Mouse (Mus musculus) ES-E14 (cell line): ENCODE results near the gene Sorcs2. TPM values are rescaled to one million over a fixed set of nuclear protein-coding genes. Genes with fewer than 3 reads are reported as not detected.

Experiments
- DNase-seq: peaks from one replicate; pipeline ENCODE4 v3.0.0-alpha.2; 2013; ENCODE audit warnings: low read depth, low spot score
- H3K27ac ChIP-seq: 2 replicates; pipeline ENCODE4 v1.5.1; 2012; ENCODE audit warnings: low read depth, mild to moderate bottlenecking, low read length, moderate library complexity, mixed read lengths; ENCODE audit not compliant: poor library complexity, insufficient read depth, severe bottlenecking
- H3K36me3 ChIP-seq: 2 replicates; pipeline ENCODE4 v1.6.1; 2012; ENCODE audit warnings: mild to moderate bottlenecking, low read length, moderate library complexity, mixed read lengths; ENCODE audit not compliant: control insufficient read depth, poor library complexity, insufficient read depth, severe bottlenecking
- H3K4me1 ChIP-seq, 2 experiments: fragments of 150-350 bp in 1 of 2; sonication (generic) in 1 of 2; 2 replicates each; pipeline ENCODE4 v1.6.1; 2012; ENCODE audit warnings: low read length in 2 of 2, mild to moderate bottlenecking in 1 of 2, mixed read lengths in 1 of 2; ENCODE audit not compliant: control insufficient read depth in 2 of 2, insufficient read depth in 2 of 2, poor library complexity in 1 of 2
- H3K4me3 ChIP-seq, 2 experiments: fragments of 150-350 bp in 1 of 2; sonication (generic) in 1 of 2; 2 replicates each; pipeline ENCODE4 v1.5.1; 2012; ENCODE audit warnings: low read length in 2 of 2, low read depth in 1 of 2, mild to moderate bottlenecking in 1 of 2, mixed read lengths in 1 of 2; ENCODE audit not compliant: insufficient read depth in 1 of 2, poor library complexity in 1 of 2, severe bottlenecking in 1 of 2
- H3K9ac ChIP-seq: 2 replicates; pipeline ENCODE4 v1.6.1; 2012; ENCODE audit warnings: low read depth, mild to moderate bottlenecking, low read length, mixed read lengths; ENCODE audit not compliant: poor library complexity, insufficient read depth, severe bottlenecking
- H3K9me3 ChIP-seq: fragments of 150-350 bp; sonication (generic); 2 replicates; pipeline ENCODE4 v1.6.1; 2012; ENCODE audit warnings: low read depth, mild to moderate bottlenecking, low read length; ENCODE audit not compliant: control insufficient read depth, insufficient read depth
- CHD2 ChIP-seq: IDR thresholded peaks from 2 replicates; pipeline ENCODE4 v1.6.1; 2014; ENCODE audit warnings: mild to moderate bottlenecking, low read depth, low read length, inconsistent platforms
- HCFC1 ChIP-seq: IDR thresholded peaks from 2 replicates; pipeline ENCODE4 v1.6.1; 2012; ENCODE audit warnings: low read length, inconsistent platforms, borderline replicate concordance; ENCODE audit not compliant: insufficient read depth
- MAFK ChIP-seq: IDR thresholded peaks from 2 replicates; pipeline ENCODE4 v1.6.1; 2014; ENCODE audit warnings: mild to moderate bottlenecking, low read depth, low read length, inconsistent platforms; ENCODE audit not compliant: insufficient read depth
- ZC3H11A ChIP-seq: IDR thresholded peaks from 2 replicates; pipeline ENCODE4 v1.6.1; 2012; ENCODE audit warnings: low read depth, mild to moderate bottlenecking, inconsistent platforms, low read length, borderline replicate concordance
- ZNF384 ChIP-seq: IDR thresholded peaks from 2 replicates; pipeline ENCODE4 v1.6.1; 2012; ENCODE audit warnings: low read depth, low read length, inconsistent platforms
- in situ Hi-C, 2 experiments: fragments of 600-800 bp; cut with MboI; formaldehyde crosslinking; loops; one replicate each; pipeline ENCODE4 v1.15.1; 2025; ENCODE audit warnings: low sequenced_read_pairs in 2 of 2, inconsistent platforms in 1 of 2; ENCODE audit not compliant: unreplicated experiment in 2 of 2
- total RNA-seq: library from RNA; depleted of rRNA; stranded (reverse); fragments of 300-350 nt; gene quantifications from 2 replicates; pipeline ENCODE4 v1.2.3, GENCODE M21; 2012

Sorcs2 gene
- total RNA-seq, 1 experiment, result 5.4 TPM

DNA sequence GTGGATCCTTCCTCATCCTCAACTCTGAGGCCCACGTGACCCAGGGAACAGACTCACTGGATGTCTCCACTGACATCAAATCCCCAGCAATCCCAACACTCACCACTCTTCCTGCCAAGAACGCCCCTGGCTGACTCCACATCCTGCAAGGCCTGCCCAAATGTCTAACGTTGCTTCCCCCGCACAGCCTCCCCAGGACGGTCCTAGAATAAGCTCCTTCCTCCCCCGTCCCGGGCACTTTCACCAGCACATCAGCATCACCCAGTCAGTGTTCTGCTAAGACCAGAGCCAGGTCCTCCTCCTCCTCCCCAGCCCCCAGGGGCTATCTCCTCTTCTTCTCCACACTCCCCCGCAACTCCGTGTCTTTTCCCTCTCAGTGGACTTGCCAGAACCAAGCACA lies 105.6 kb downstream of the Sorcs2 start:
- Histone ChIP-seq H3K9ac (no peak overlapping the region), H3K4me3 (no peak overlapping the region), H3K36me3 (no peaks in the 10 kb centered on the region), H3K27ac (no peak overlapping the region), H3K9me3 (no peaks in the 10 kb centered on the region), H3K4me1 (no peaks in the 10 kb centered on the region)
- in situ Hi-C loops, result no loop called here
- TF ChIP-seq CHD2 (no peak), HCFC1 (no peak), ZNF384 (no peak), MAFK (no peak), ZC3H11A (no peak)
- no peak for DNase-seq

DNA sequence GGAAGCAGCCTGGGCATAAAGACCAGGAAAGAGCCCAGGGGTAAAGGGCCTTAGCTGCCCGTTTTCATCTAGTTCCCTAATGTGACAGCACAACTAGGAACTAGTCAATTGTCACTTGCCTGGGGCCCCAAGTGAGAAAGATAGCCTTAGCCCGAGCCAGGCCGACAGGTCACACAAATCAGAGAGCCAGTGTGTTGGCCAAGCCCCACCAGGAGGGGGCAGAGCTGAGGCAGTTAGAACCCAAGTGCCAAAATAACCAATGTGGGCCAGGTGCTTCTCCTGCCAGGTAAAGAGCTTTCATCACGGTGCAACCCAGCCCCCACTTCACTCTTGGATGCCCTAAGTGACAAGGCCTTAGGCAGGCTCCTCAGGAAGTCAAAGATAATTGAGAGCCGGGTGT lies 106.7 kb downstream of the Sorcs2 start:
- TF ChIP-seq CHD2 (no peak), ZC3H11A (peak; percentile 48; the same call in 1 of the 2 replicates)
- H3K9me3 ChIP-seq, result no peaks in the 10 kb centered on the region

DNA sequence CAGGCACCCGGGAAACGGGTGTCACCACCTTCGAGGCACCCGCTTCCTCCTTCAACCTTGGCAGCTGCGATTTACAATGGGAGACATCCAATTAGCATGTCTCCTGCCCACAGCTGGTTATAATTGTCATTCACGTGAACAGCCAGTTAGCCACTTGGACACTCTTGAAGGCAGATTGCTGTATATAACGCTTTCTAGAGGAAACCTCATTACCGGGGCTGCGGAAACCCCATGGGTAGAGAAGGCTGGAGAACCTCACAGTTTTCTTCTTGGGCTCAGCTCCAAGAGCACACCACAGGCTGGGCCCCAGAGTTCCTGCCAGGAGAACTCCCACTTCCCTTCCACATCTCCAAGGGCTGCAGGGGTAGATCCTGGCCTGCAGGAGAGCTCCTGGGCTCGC lies 112.5 kb downstream of the Sorcs2 start:
- DNase-seq, result no peak
- in situ Hi-C loops, result no loop called here
- Histone ChIP-seq H3K4me3 (no peak overlapping the region), H3K9me3 (no peaks in the 10 kb centered on the region), H3K27ac (no peak overlapping the region), H3K4me1 (no peaks in the 10 kb centered on the region), H3K9ac (no peak overlapping the region), H3K36me3 (no peaks in the 10 kb centered on the region)
- no peak for TF ChIP-seq MAFK

More for the DNA sequence above, 106.7 kb downstream of the Sorcs2 start:
- DNase-seq, result peak; percentile 34
- no peak overlapping the region for H3K9ac ChIP-seq
- no peaks in the 10 kb centered on the region for H3K36me3 ChIP-seq
- no peak overlapping the region for H3K4me3 ChIP-seq
- H3K4me1 ChIP-seq, result no peaks in the 10 kb centered on the region
- in situ Hi-C loops, result no loop called here
- H3K27ac ChIP-seq, result no peak overlapping the region

- DNase-seq, result no peak
- TF ChIP-seq MAFK (no peak), ZC3H11A (no peak), HCFC1 (no peak), ZNF384 (no peak), CHD2 (no peak)
- Histone ChIP-seq H3K27ac (no peak overlapping the region), H3K9ac (no peak overlapping the region), H3K4me1 (no peaks in the 10 kb centered on the region), H3K9me3 (no peaks in the 10 kb centered on the region), H3K4me3 (no peak overlapping the region), H3K36me3 (no peaks in the 10 kb centered on the region)
- in situ Hi-C loops, result no loop called here
Measured at GRCm38 (mm10) chr5:36279896-36280295, 118.0 kb downstream of the Sorcs2 start.

DNA sequence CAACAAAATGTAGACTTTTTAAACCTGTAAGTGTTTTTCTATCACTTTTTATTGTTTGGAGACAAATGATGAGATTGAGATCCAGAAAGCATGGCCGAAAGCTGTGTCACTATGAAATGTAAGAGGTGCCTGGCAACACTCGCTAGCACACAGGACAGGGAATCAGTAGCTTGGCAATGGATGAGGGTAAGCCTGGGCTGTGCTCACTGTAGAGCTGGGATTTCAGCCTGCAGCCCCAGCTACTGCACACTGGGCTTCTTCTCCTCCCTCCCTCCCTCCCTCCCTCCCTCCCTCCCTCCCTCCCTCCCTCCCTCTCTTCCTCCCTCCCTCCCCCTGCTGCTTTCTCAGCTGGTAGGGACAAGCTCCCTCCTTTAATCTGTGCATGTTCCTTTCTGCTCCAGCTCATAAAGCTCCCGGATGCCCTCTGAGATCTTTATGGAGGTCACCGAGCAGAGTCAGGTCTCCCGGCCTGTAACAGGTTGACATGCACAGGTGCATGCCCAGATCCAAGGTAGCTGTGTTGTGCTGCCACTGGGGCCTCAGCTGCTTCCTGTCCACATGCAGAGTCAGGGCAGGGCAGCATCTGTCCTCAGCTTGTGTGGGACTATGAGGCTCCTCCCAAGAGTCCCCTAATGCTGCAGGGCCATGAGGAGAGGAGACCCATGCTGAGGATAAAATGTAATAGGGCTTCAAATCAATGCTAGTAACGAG lies 123.1 kb downstream of the Sorcs2 start:
- no peak overlapping the region for H3K4me3 ChIP-seq
- DNase-seq, result no peak
- TF ChIP-seq ZNF384 (no peak), HCFC1 (no peak), ZC3H11A (no peak), CHD2 (no peak), MAFK (no peak)
- in situ Hi-C loops, result no loop called here
- H3K36me3 ChIP-seq, result no peaks in the 10 kb centered on the region
- no peak overlapping the region for H3K27ac ChIP-seq
- no peak overlapping the region for H3K9ac ChIP-seq
- no peaks in the 10 kb centered on the region for H3K4me1 ChIP-seq
- no peaks in the 10 kb centered on the region for H3K9me3 ChIP-seq
